Mouse (Mus musculus) ES-E14 (cell line): ENCODE data around the gene Krt71. TPM values are rescaled to one million over a fixed set of nuclear protein-coding genes. Genes with fewer than 3 reads are reported as not detected.

ENCODE experiments used
- DNase-seq: peaks from one replicate; pipeline ENCODE4 v3.0.0-alpha.2; 2013; ENCODE audit warnings: low read depth, low spot score
- H3K27ac ChIP-seq: 2 replicates; pipeline ENCODE4 v1.5.1; 2012; ENCODE audit warnings: low read depth, mild to moderate bottlenecking, low read length, moderate library complexity, mixed read lengths; ENCODE audit not compliant: poor library complexity, insufficient read depth, severe bottlenecking
- H3K36me3 ChIP-seq: 2 replicates; pipeline ENCODE4 v1.6.1; 2012; ENCODE audit warnings: mild to moderate bottlenecking, low read length, moderate library complexity, mixed read lengths; ENCODE audit not compliant: control insufficient read depth, poor library complexity, insufficient read depth, severe bottlenecking
- H3K4me1 ChIP-seq, 2 experiments: fragments of 150-350 bp in 1 of 2; sonication (generic) in 1 of 2; 2 replicates each; pipeline ENCODE4 v1.6.1; 2012; ENCODE audit warnings: low read length in 2 of 2, mild to moderate bottlenecking in 1 of 2, mixed read lengths in 1 of 2; ENCODE audit not compliant: control insufficient read depth in 2 of 2, insufficient read depth in 2 of 2, poor library complexity in 1 of 2
- H3K4me3 ChIP-seq, 2 experiments: fragments of 150-350 bp in 1 of 2; sonication (generic) in 1 of 2; 2 replicates each; pipeline ENCODE4 v1.5.1; 2012; ENCODE audit warnings: low read length in 2 of 2, low read depth in 1 of 2, mild to moderate bottlenecking in 1 of 2, mixed read lengths in 1 of 2; ENCODE audit not compliant: insufficient read depth in 1 of 2, poor library complexity in 1 of 2, severe bottlenecking in 1 of 2
- H3K9ac ChIP-seq: 2 replicates; pipeline ENCODE4 v1.6.1; 2012; ENCODE audit warnings: low read depth, mild to moderate bottlenecking, low read length, mixed read lengths; ENCODE audit not compliant: poor library complexity, insufficient read depth, severe bottlenecking
- H3K9me3 ChIP-seq: fragments of 150-350 bp; sonication (generic); 2 replicates; pipeline ENCODE4 v1.6.1; 2012; ENCODE audit warnings: low read depth, mild to moderate bottlenecking, low read length; ENCODE audit not compliant: control insufficient read depth, insufficient read depth
- CHD2 ChIP-seq: IDR thresholded peaks from 2 replicates; pipeline ENCODE4 v1.6.1; 2014; ENCODE audit warnings: mild to moderate bottlenecking, low read depth, low read length, inconsistent platforms
- HCFC1 ChIP-seq: IDR thresholded peaks from 2 replicates; pipeline ENCODE4 v1.6.1; 2012; ENCODE audit warnings: low read length, inconsistent platforms, borderline replicate concordance; ENCODE audit not compliant: insufficient read depth
- MAFK ChIP-seq: IDR thresholded peaks from 2 replicates; pipeline ENCODE4 v1.6.1; 2014; ENCODE audit warnings: mild to moderate bottlenecking, low read depth, low read length, inconsistent platforms; ENCODE audit not compliant: insufficient read depth
- ZC3H11A ChIP-seq: IDR thresholded peaks from 2 replicates; pipeline ENCODE4 v1.6.1; 2012; ENCODE audit warnings: low read depth, mild to moderate bottlenecking, inconsistent platforms, low read length, borderline replicate concordance
- ZNF384 ChIP-seq: IDR thresholded peaks from 2 replicates; pipeline ENCODE4 v1.6.1; 2012; ENCODE audit warnings: low read depth, low read length, inconsistent platforms
- in situ Hi-C, 2 experiments: fragments of 600-800 bp; cut with MboI; formaldehyde crosslinking; loops; one replicate each; pipeline ENCODE4 v1.15.1; 2025; ENCODE audit warnings: low sequenced_read_pairs in 2 of 2, inconsistent platforms in 1 of 2; ENCODE audit not compliant: unreplicated experiment in 2 of 2
- total RNA-seq: library from RNA; depleted of rRNA; stranded (reverse); fragments of 300-350 nt; gene quantifications from 2 replicates; pipeline ENCODE4 v1.2.3, GENCODE M21; 2012

The Krt71 gene
- total RNA-seq, 1 experiment, result not detected

DNA sequence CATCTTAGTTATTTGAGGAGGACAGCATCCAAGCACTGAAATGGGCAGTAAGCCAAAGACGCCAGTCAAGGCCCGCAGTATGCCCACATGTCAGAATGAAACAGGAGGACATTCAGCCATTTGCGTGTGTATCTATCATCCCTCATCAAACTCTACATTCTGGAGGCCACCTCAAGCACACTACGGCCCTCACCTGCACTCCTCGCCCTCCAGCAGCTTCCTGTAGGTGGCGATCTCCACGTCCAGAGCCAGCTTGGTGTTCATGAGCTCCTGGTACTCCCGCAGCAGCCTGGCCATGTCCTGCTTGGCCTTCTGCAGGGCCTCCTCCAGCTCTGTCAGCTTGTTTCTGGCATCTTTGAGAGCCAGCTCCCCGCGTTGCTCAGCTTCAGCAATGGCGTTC is 34.2 kb downstream of the Krt71 start:
- no peak overlapping the region for H3K9ac ChIP-seq
- H3K27ac ChIP-seq, result no peak overlapping the region
- no peaks in the 10 kb centered on the region for H3K9me3 ChIP-seq
- no peak overlapping the region for H3K4me3 ChIP-seq
- no peak for DNase-seq
- no peaks in the 10 kb centered on the region for H3K36me3 ChIP-seq
- H3K4me1 ChIP-seq, result no peaks in the 10 kb centered on the region
- in situ Hi-C loops, result no loop called here
- TF ChIP-seq ZNF384 (no peak), MAFK (no peak), CHD2 (no peak), HCFC1 (no peak), ZC3H11A (no peak)

DNA sequence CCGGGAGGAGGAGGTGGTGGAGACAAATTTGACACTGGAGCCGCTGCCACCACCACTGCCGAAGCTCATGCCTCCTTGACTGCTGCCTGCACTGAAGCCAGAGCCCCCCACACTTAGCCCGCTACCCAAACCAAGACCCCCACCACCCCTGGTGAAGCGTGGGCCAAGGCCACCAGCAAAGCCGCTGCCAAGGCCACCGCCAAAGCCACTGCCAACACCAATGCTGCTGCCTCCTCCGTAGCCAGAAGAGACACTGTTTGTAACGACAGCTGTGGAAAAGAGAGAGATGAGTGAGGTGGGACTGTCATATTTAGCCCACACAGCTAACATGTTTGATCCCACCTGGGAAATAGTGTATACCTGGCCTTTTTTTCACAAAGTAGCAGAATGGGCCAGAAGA is 35.5 kb downstream of the Krt71 start:
- no peaks in the 10 kb centered on the region for H3K36me3 ChIP-seq
- no peak overlapping the region for H3K27ac ChIP-seq
- H3K9ac ChIP-seq, result no peak overlapping the region
- TF ChIP-seq HCFC1 (no peak), MAFK (no peak), CHD2 (no peak)
- DNase-seq, result no peak
- H3K4me1 ChIP-seq, result no peaks in the 10 kb centered on the region
- H3K4me3 ChIP-seq, result no peak overlapping the region
- in situ Hi-C loops, result no loop called here
- no peaks in the 10 kb centered on the region for H3K9me3 ChIP-seq

DNA sequence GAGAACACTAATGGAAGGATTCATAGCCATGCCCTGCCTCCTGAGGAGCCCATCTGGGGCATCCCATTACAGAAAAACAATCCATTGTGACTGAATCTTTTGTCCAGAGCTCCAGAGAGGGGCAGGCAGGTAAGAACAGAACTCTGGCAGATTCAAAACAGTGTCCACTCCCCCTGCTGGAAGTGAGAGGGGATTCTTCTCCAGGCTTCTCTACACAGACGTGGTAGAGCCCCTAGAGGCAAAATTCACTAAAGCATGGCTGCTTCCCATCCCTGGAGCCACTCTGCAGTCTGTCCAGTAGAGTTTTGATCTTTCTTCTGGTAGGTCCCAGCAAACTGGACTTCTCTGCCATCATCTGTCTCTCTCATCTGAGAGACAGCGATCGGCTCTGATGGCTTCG is 38.8 kb downstream of the Krt71 start:
- H3K4me3 ChIP-seq, result no peak overlapping the region
- no peaks in the 10 kb centered on the region for H3K36me3 ChIP-seq
- H3K9ac ChIP-seq, result no peak overlapping the region
- DNase-seq, result peak; percentile 43
- TF ChIP-seq ZC3H11A, result no peak
- TF ChIP-seq CHD2, result no peak
- no peak for TF ChIP-seq HCFC1
- no peak for TF ChIP-seq ZNF384
- no peak overlapping the region for H3K27ac ChIP-seq
- no peaks in the 10 kb centered on the region for H3K4me1 ChIP-seq
- in situ Hi-C loops, result no loop called here
- no peaks in the 10 kb centered on the region for H3K9me3 ChIP-seq

DNA sequence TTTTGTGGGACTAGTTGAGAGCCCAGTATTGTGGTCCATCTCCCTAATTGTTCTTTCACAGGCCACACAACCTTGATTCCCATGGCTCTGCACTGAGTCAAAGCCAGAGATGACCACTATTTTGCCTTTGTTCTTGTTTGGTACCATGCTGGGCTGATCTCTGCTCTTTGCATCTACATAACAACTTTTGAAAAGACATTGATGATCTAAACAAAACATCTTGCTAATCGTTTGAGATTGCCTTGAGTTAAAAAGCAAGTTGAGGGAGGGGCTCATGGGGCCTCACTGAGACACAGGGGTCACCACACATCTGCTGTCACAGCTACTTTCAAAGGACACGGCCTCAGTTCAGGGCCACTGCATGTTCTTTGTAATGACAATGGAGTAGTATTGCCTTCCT is 40.5 kb downstream of the Krt71 start:
- DNase-seq, result peak; percentile 33
- no peak for TF ChIP-seq ZNF384
- TF ChIP-seq HCFC1, result no peak
- TF ChIP-seq ZC3H11A, result no peak
- TF ChIP-seq CHD2, result no peak
- TF ChIP-seq MAFK, result no peak

DNA sequence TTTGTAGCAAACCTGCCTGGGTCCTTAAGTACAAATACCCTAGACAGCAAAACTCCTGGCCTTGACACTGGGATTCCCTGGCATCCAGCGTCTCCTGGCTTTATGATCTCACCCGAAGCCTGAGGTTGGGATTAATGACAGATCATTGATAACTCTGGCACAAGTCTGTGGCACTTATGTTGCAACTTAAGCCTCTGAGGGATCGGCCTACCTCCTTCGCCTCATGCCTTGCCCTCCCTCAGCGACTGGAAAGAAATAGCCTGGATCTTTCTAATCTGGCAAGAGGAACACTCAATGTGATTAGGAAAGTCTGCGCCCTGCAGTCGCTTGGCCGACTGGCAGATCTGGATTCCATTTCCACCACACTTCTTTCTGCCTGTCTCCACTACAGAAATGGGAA is 43.0 kb downstream of the Krt71 start:
- H3K9me3 ChIP-seq, result no peaks in the 10 kb centered on the region
- no peak for DNase-seq
- in situ Hi-C loops, result no loop called here
- no peaks in the 10 kb centered on the region for H3K36me3 ChIP-seq
- H3K4me1 ChIP-seq, result no peaks in the 10 kb centered on the region
- no peak overlapping the region for H3K4me3 ChIP-seq
- TF ChIP-seq CHD2 (no peak), ZNF384 (no peak), HCFC1 (no peak), ZC3H11A (no peak), MAFK (no peak)
- H3K9ac ChIP-seq, result no peak overlapping the region
- no peak overlapping the region for H3K27ac ChIP-seq

More for the DNA sequence above, 40.5 kb downstream of the Krt71 start:
- in situ Hi-C loops, result no loop called here
- no peaks in the 10 kb centered on the region for H3K9me3 ChIP-seq
- H3K4me3 ChIP-seq, result no peak overlapping the region
- no peaks in the 10 kb centered on the region for H3K36me3 ChIP-seq
- no peak overlapping the region for H3K9ac ChIP-seq
- H3K4me1 ChIP-seq, result no peaks in the 10 kb centered on the region
- no peak overlapping the region for H3K27ac ChIP-seq
